Mouse (Mus musculus) hindbrain, embryonic 13.5 days (tissue): ENCODE measurements around the gene Gm49345. TPM values are rescaled to one million over a fixed set of nuclear protein-coding genes. Genes with fewer than 3 reads are reported as not detected.

Source experiments
- ATAC-seq: fragments of 200-750 bp; cut with Nextera tagmentation; 2 replicates; pipeline ENCODE4 v1.8.0; 2017; ENCODE audit warnings: moderate TSS enrichment; ENCODE audit not compliant: low FRiP score
- H3K27ac ChIP-seq: fragments of 300-500 bp; sonication (generic); 2 replicates; pipeline ENCODE4 v1.5.1; 2015; ENCODE audit warnings: inconsistent platforms, mild to moderate bottlenecking, moderate library complexity
- H3K27me3 ChIP-seq: fragments of 300-500 bp; sonication (generic); 2 replicates; pipeline ENCODE4 v1.6.1; 2015; ENCODE audit warnings: mild to moderate bottlenecking, inconsistent platforms
- H3K36me3 ChIP-seq: fragments of 300-500 bp; sonication (generic); 2 replicates; pipeline ENCODE4 v1.6.1; 2015; ENCODE audit warnings: mild to moderate bottlenecking, inconsistent platforms
- H3K4me1 ChIP-seq: fragments of 300-500 bp; sonication (generic); replicated peaks from 2 replicates; pipeline ENCODE4 v1.6.1; 2015; ENCODE audit warnings: inconsistent platforms
- H3K4me2 ChIP-seq: fragments of 300-500 bp; sonication (generic); 2 replicates; pipeline ENCODE4 v1.6.1; 2015; ENCODE audit warnings: inconsistent platforms, mild to moderate bottlenecking, moderate library complexity
- H3K4me3 ChIP-seq: fragments of 300-500 bp; sonication (generic); 2 replicates; pipeline ENCODE4 v1.5.1; 2015; ENCODE audit warnings: mild to moderate bottlenecking, inconsistent platforms
- H3K9ac ChIP-seq: fragments of 300-500 bp; sonication (generic); 2 replicates; pipeline ENCODE4 v1.6.1; 2015; ENCODE audit warnings: mild to moderate bottlenecking, inconsistent platforms
- H3K9me3 ChIP-seq: fragments of 300-500 bp; sonication (generic); 2 replicates; pipeline ENCODE4 v1.6.1; 2016; ENCODE audit warnings: inconsistent platforms
- WGBS: fragments of 180-500 bp; shearing (Covaris S2); methylation state at CpG from one replicate; pipeline ENCODE4 v1.1.7; 2015; 5-methylcytosine and 5-hydroxymethylcytosine counted together
- polyA plus RNA-seq: library from polyadenylated mRNA; unstranded; fragments of >200 nt; fragmentation: Nextera tagmentation; extraction: Ambion mirVana; gene quantifications from 2 replicates; pipeline ENCODE4 v1.2.1, GENCODE M21; 2015

Gm49345 gene
- polyA plus RNA-seq, 1 experiment from 2014 or later = 0.87 TPM

- H3K4me3 ChIP-seq = peak overlapping the region; percentile 78
- H3K36me3 ChIP-seq = no peaks in the 10 kb centered on the region
- 2% methylated on average over 44 of the region's 44 CpGs for WGBS
- peak; percentile 99 for ATAC-seq
- H3K4me2 ChIP-seq = peak overlapping the region; percentile 80
- peak overlapping the region; percentile 86 for H3K27ac ChIP-seq
- H3K9me3 ChIP-seq = no peaks in the 10 kb centered on the region
- H3K27me3 ChIP-seq = no peaks in the 10 kb centered on the region
- H3K9ac ChIP-seq = peak overlapping the region; percentile 85
- peaks cover 22% of the 10 kb centered on the region for H3K4me1 ChIP-seq
Measured at GRCm38 (mm10) chr13:67552505-67553346, 84.8 kb downstream of the Gm49345 start.

- no peak overlapping the region for H3K4me2 ChIP-seq
- WGBS = 82% methylated on average over 1 of the region's 1 CpGs
- H3K27ac ChIP-seq = no peak overlapping the region
- H3K9ac ChIP-seq = no peak overlapping the region
- H3K36me3 ChIP-seq = peaks cover 47% of the 10 kb centered on the region
- peaks cover 4% of the 10 kb centered on the region; the same call in 1 of the 2 replicates for H3K4me1 ChIP-seq
- H3K4me3 ChIP-seq = no peak overlapping the region
- H3K27me3 ChIP-seq = no peaks in the 10 kb centered on the region
- no peak for ATAC-seq
- H3K9me3 ChIP-seq = no peaks in the 10 kb centered on the region
Measured at GRCm38 (mm10) chr13:67545941-67546340, 91.6 kb downstream of the Gm49345 start.

Other genes with a start within 250 kb of the Gm49345 start
- gene Zfp429, start 237.9 kb downstream of the Gm49345 start, polyA plus RNA-seq = 3.4 and 5.0 TPM in 2 replicates
- 0.21 and 0.58 TPM in 2 replicates for gene Zfp459, start 216.4 kb downstream of the Gm49345 start, polyA plus RNA-seq
- gene Zfp874a, start 186.1 kb downstream of the Gm49345 start, polyA plus RNA-seq = 5.2 and 6.8 TPM in 2 replicates
- 2.0 and 2.5 TPM in 2 replicates for gene Zfp874b, start 153.5 kb downstream of the Gm49345 start, polyA plus RNA-seq
- 14.6 and 14.8 TPM in 2 replicates for gene Zfp58, start 137.2 kb downstream of the Gm49345 start, polyA plus RNA-seq
- not detected in 2 replicates for gene Gm26965, start 111.6 kb downstream of the Gm49345 start, polyA plus RNA-seq
- 36.4 and 39.7 TPM in 2 replicates for gene Zfp87, start 111.6 kb downstream of the Gm49345 start, polyA plus RNA-seq
- 13.5 and 16.2 TPM in 2 replicates for gene Zfp748, start 83.9 kb downstream of the Gm49345 start, polyA plus RNA-seq
- gene Zfp729b, start 28.1 kb downstream of the Gm49345 start, polyA plus RNA-seq = 4.1 and 4.5 TPM in 2 replicates
- gene Zfp729a, start within 50 bp of the Gm49345 start, polyA plus RNA-seq = 3.5 and 4.3 TPM in 2 replicates
- 15.3 and 16.3 TPM in 2 replicates for gene Zfp738, start 49.3 kb upstream of the Gm49345 start, polyA plus RNA-seq
- gene Zfp65, start 91.4 kb upstream of the Gm49345 start, polyA plus RNA-seq = 9.3 and 11.0 TPM in 2 replicates
- gene Zfp85, start 117.5 kb upstream of the Gm49345 start, polyA plus RNA-seq = 8.6 and 8.9 TPM in 2 replicates
- 2.5 and 2.7 TPM in 2 replicates for gene Zfp493, start 141.9 kb upstream of the Gm49345 start, polyA plus RNA-seq
- 12.1 and 12.7 TPM in 2 replicates for gene Zfp273, start 176.0 kb upstream of the Gm49345 start, polyA plus RNA-seq
- gene Gm10037, start 193.3 kb upstream of the Gm49345 start, polyA plus RNA-seq = 7.4 and 7.7 TPM in 2 replicates
- gene BC048507, start 225.6 kb upstream of the Gm49345 start, polyA plus RNA-seq = 0.35 TPM in 1 of 2 replicates, not detected in the other